ENCODE assay signal across 9 mouse cellular contexts in the genomic region with DNA sequence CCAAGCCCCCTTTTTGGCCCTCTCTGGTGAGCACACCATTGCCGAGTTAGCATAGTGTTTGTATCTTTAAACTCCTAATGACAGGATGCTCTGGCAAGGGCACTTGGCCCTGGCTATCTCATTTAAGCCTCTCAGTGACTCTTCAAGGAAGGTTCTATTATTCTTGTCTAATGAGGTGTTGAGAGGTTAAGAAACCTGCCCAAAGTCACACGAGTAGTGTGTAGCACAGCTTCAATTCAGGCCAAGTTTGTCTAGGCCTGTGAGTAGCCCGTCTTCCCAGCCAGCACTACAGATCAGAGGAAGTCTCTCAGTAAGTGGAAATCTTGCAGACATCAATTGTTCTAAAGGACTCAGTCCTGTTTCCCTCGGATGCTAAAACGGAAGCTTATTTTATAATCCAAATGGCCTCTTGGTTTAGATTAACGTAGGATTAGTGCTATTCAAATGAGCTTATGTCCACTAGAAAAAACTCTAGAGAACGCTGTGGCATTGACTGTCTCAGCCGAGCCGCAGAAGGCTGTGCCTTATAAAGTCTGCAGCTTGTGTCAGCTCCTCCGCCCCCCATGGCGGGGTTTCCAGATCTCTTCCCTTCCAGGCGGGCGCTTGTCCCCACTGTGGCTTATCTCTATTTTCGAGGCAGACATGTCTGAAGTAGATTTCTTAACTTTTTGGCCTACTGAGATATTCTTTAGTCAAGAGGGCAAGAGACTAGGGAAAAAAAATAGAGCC. TPM values are rescaled to one million over a fixed set of nuclear protein-coding genes. Genes with fewer than 3 reads are reported as not detected.
DNase-seq lines count a peak whose midpoint lies in the region; ATAC-seq and TF ChIP-seq lines count a peak whose summit lies in the region.
"Had no signal": no experiment of that assay in that cellular context is flagged by ENCODE, and none has a peak within 500 bp of the region (broad histone marks: within the 10 kb centered on the region; RNA-seq: fewer than 3 reads in every experiment).

No protein-coding gene starts in this region.

- no peaks in the 10 kb centered on the region for H3K9me3 ChIP-seq in heart, embryonic 15.5 days (replicated peaks)
- no peaks in the 10 kb centered on the region for H3K9me3 ChIP-seq in G1E (replicated peaks)
- no peaks in the 10 kb centered on the region for H3K9me3 ChIP-seq in midbrain, embryonic 12.5 days
- H3K9me3 ChIP-seq: forebrain, embryonic 12.5 days had no signal

- H3K27me3 ChIP-seq in heart, embryonic 15.5 days, result no peaks in the 10 kb centered on the region
- H3K27me3 ChIP-seq in G1E (ENCODE audit: insufficient read depth, low read length), result no peaks in the 10 kb centered on the region
- no peaks in the 10 kb centered on the region for H3K27me3 ChIP-seq in midbrain, embryonic 12.5 days
- H3K27me3 ChIP-seq: forebrain, embryonic 12.5 days had no signal

- H3K9ac ChIP-seq in heart, embryonic 15.5 days, result no peak overlapping the region
- H3K9ac ChIP-seq in midbrain, embryonic 12.5 days (replicated peaks), result no peak overlapping the region
- H3K9ac ChIP-seq: forebrain, embryonic 12.5 days had no signal

- H3K36me3 ChIP-seq in heart, embryonic 15.5 days, result no peaks in the 10 kb centered on the region
- H3K36me3 ChIP-seq in G1E (replicated peaks), result peaks cover 82% of the 10 kb centered on the region
- no peaks in the 10 kb centered on the region for H3K36me3 ChIP-seq in midbrain, embryonic 12.5 days
- H3K36me3 ChIP-seq: forebrain, embryonic 12.5 days had no signal

- H3K4me2 ChIP-seq in heart, embryonic 15.5 days, result no peak overlapping the region
- H3K4me2 ChIP-seq in midbrain, embryonic 12.5 days (replicated peaks), result no peak overlapping the region
- H3K4me2 ChIP-seq: forebrain, embryonic 12.5 days had no signal

- TF ChIP-seq CTCF in G1E (IDR thresholded peaks at IDR 0.05; ENCODE audit: low read depth, low read length), result no peak

- no peak for DNase-seq in heart, adult 9 months (ENCODE audit: low spot score in 2 of 2)
- DNase-seq in G1E (ENCODE audit: low spot score), result peak; percentile 38
- DNase-seq in c-Kit-positive CD71-positive TER-119-positive erythroid progenitor cells, embryonic 14.5 days (ENCODE audit: low spot score), result peak; percentile 70
- no peak for DNase-seq in thymus, postnatal 10 days (ENCODE audit: low spot score in 2 of 2)
- DNase-seq: thymus, adult 2 months had no signal

- no peak for ATAC-seq in heart, embryonic 15.5 days (replicated peaks; ENCODE audit: insufficient number of reproducible peaks, insufficient read depth, low FRiP score, low read depth)
- ATAC-seq in G1E (ENCODE audit: extremely low read depth, insufficient number of reproducible peaks, low FRiP score, poor library complexity, severe bottlenecking), result peak; percentile 68
- no peak for ATAC-seq in midbrain, embryonic 12.5 days (ENCODE audit: low FRiP score, low read depth)
- no peak for ATAC-seq in granulocyte monocyte progenitor cell, adult 5-6 weeks (replicated peaks; ENCODE audit: poor library complexity, severe bottlenecking)

- H3K4me3 ChIP-seq in heart, embryonic 15.5 days, result no peak overlapping the region
- H3K4me3 ChIP-seq in G1E (ENCODE audit: low read depth, low read length), result peak overlapping the region; percentile 30; the same call in 1 of the 2 replicates
- H3K4me3 ChIP-seq in midbrain, embryonic 12.5 days, result no peak overlapping the region
- H3K4me3 ChIP-seq: forebrain, embryonic 12.5 days had no signal

- peak overlapping the region; percentile 19 for H3K27ac ChIP-seq in heart, embryonic 15.5 days
- H3K27ac ChIP-seq in midbrain, embryonic 12.5 days (replicated peaks), result peak overlapping the region; percentile 52
- H3K27ac ChIP-seq: forebrain, embryonic 12.5 days had no signal

- H3K4me1 ChIP-seq in heart, embryonic 15.5 days (replicated peaks), result peaks cover 35% of the 10 kb centered on the region
- peaks cover 84% of the 10 kb centered on the region for H3K4me1 ChIP-seq in G1E (ENCODE audit: insufficient read depth, low read depth, low read length)
- peaks cover 31% of the 10 kb centered on the region for H3K4me1 ChIP-seq in midbrain, embryonic 12.5 days

- 49% methylated on average over 14 of the region's 14 CpGs for WGBS in heart, embryonic 15.5 days
- WGBS in midbrain, embryonic 12.5 days, result 31% methylated on average over 14 of the region's 14 CpGs

RNA-seq across cellular contexts. Expression of gene Abhd2, which starts 11.3 kb away (rescaled TPM):
- polyA plus RNA-seq in heart, embryonic 15.5 days (2015; fragmentation: Nextera tagmentation; extraction: Ambion mirVana), result 4.2 and 4.9 TPM in 2 replicates
- total RNA-seq in G1E (2014; fragmentation: Nextera tagmentation) (68.8 and 69.2 TPM in 2 replicates), G1E (2017) (31.9 and 33.8 TPM in 2 replicates)
- polyA plus RNA-seq in G1E (2012), result 8.3 and 9.1 TPM in 2 replicates
- polyA plus RNA-seq in midbrain, embryonic 12.5 days (2016; fragmentation: Nextera tagmentation; extraction: Ambion mirVana), result 13.7 and 14.9 TPM in 2 replicates
- total RNA-seq in granulocyte monocyte progenitor cell, adult 5-6 weeks (2014; fragmentation: Nextera tagmentation), result 55.3 and 56.0 TPM in 2 replicates
- 33.3 and 33.4 TPM in 2 replicates for total RNA-seq in granulocyte monocyte progenitor cell, adult 5-6 weeks (2017)

Comparison
In these comparisons a context has a peak if more than half of its experiments do, and no peak if none do; other contexts are left out.
1. DNase-seq: peak in G1E (single experiment) and c-Kit-positive CD71-positive TER-119-positive erythroid progenitor cells, embryonic 14.5 days (single experiment); none in heart, adult 9 months (0 of 2) and thymus, postnatal 10 days (0 of 2).